Mouse (Mus musculus) heart, embryonic 11.5 days (tissue): Measurements from ENCODE around the gene Bckdha. TPM values are rescaled to one million over a fixed set of nuclear protein-coding genes. Genes with fewer than 3 reads are reported as not detected.

Experiments
- ATAC-seq: fragments of 200-750 bp; cut with Nextera tagmentation; replicated peaks from 2 replicates; pipeline ENCODE4 v1.8.0; 2017; ENCODE audit warnings: moderate library complexity; ENCODE audit not compliant: insufficient number of reproducible peaks, low FRiP score, low TSS enrichment
- H3K27ac ChIP-seq: fragments of 300-500 bp; sonication (generic); 2 replicates; pipeline ENCODE4 v1.5.1; 2014; ENCODE audit warnings: mild to moderate bottlenecking, low read depth, low read length
- H3K27me3 ChIP-seq: fragments of 300-500 bp; sonication (generic); 2 replicates; pipeline ENCODE4 v1.6.1; 2014; ENCODE audit warnings: mild to moderate bottlenecking, low read length, mixed read lengths; ENCODE audit not compliant: control insufficient read depth, insufficient read depth
- H3K36me3 ChIP-seq: fragments of 300-500 bp; sonication (generic); 2 replicates; pipeline ENCODE4 v1.6.1; 2014; ENCODE audit warnings: mild to moderate bottlenecking, low read length, moderate library complexity, mixed read lengths; ENCODE audit not compliant: control insufficient read depth, insufficient read depth
- H3K4me1 ChIP-seq: fragments of 300-500 bp; sonication (generic); 2 replicates; pipeline ENCODE4 v1.6.1; 2014; ENCODE audit warnings: low read length; ENCODE audit not compliant: control insufficient read depth, insufficient read depth
- H3K4me2 ChIP-seq: fragments of 300-500 bp; sonication (generic); 2 replicates; pipeline ENCODE4 v1.6.1; 2014; ENCODE audit warnings: mild to moderate bottlenecking, moderate library complexity
- H3K4me3 ChIP-seq: fragments of 300-500 bp; sonication (generic); 2 replicates; pipeline ENCODE4 v1.5.1; 2014; ENCODE audit warnings: low read depth, low read length
- H3K9ac ChIP-seq: fragments of 300-500 bp; sonication (generic); 2 replicates; pipeline ENCODE4 v1.6.1; 2014; ENCODE audit warnings: mild to moderate bottlenecking, low read depth, low read length, moderate library complexity
- H3K9me3 ChIP-seq: fragments of 300-500 bp; sonication (generic); replicated peaks from 2 replicates; pipeline ENCODE4 v1.6.1; 2016; ENCODE audit warnings: low read length; ENCODE audit not compliant: control insufficient read depth
- WGBS: fragments of 180-500 bp; shearing (Covaris S2); extraction: QIAGEN DNeasy Blood & Tissue Kit; methylation state at CpG from one replicate; pipeline ENCODE4 v1.1.7; 2014; ENCODE audit not compliant: insufficient replicate concordance; 5-methylcytosine and 5-hydroxymethylcytosine counted together
- polyA plus RNA-seq: library from polyadenylated mRNA; unstranded; fragments of >200 nt; fragmentation: Nextera tagmentation; extraction: Ambion mirVana; gene quantifications from 2 replicates; pipeline ENCODE4 v1.2.1, GENCODE M21; 2014

Gene Bckdha
- polyA plus RNA-seq, 1 experiment from 2014 or later = 41.4 TPM

- Histone ChIP-seq H3K9me3 (no peaks in the 10 kb centered on the region; the same call in 1 of the 2 replicates), H3K36me3 (no peaks in the 10 kb centered on the region), H3K4me1 (no peaks in the 10 kb centered on the region), H3K4me2 (no peak overlapping the region), H3K27me3 (no peaks in the 10 kb centered on the region), H3K27ac (no peak overlapping the region), H3K4me3 (no peak overlapping the region), H3K9ac (no peak overlapping the region)
- ATAC-seq = no peak
- WGBS = 76% methylated on average over 15 of the region's 15 CpGs
Measured at GRCm38 (mm10) chr7:25582301-25582810, 76.4 kb downstream of the Bckdha start.

Other genes with a start within 250 kb of the Bckdha start
- not detected in 2 replicates for gene Cxcl17, start 246.1 kb downstream of the Bckdha start, polyA plus RNA-seq
- gene Ceacam1, start 181.4 kb downstream of the Bckdha start, polyA plus RNA-seq = 1.9 and 2.3 TPM in 2 replicates
- not detected in 2 replicates for gene Ceacam2, start 119.1 kb downstream of the Bckdha start, polyA plus RNA-seq
- gene Erich4, start 43.1 kb downstream of the Bckdha start, polyA plus RNA-seq = not detected in 2 replicates
- 52.3 and 60.3 TPM in 2 replicates for gene Dmac2, start 39.6 kb downstream of the Bckdha start, polyA plus RNA-seq
- gene B3gnt8, start 32.3 kb downstream of the Bckdha start, polyA plus RNA-seq = 2.5 and 4.0 TPM in 2 replicates
- 40.4 and 44.8 TPM in 2 replicates for gene Exosc5, start 183 bp upstream of the Bckdha start, polyA plus RNA-seq
- gene Tmem91, start 16.2 kb upstream of the Bckdha start, polyA plus RNA-seq = 1.2 and 2.0 TPM in 2 replicates
- 28.0 and 29.5 TPM in 2 replicates for gene B9d2, start 21.8 kb upstream of the Bckdha start, polyA plus RNA-seq
- gene Tgfb1, start 28.0 kb upstream of the Bckdha start, polyA plus RNA-seq = 3.5 and 3.6 TPM in 2 replicates
- 25.5 and 25.6 TPM in 2 replicates for gene Ccdc97, start 60.1 kb upstream of the Bckdha start, polyA plus RNA-seq
- 47.7 and 53.3 TPM in 2 replicates for gene Hnrnpul1, start 95.8 kb upstream of the Bckdha start, polyA plus RNA-seq
- gene Axl, start 129.7 kb upstream of the Bckdha start, polyA plus RNA-seq = 53.6 and 54.5 TPM in 2 replicates
- gene Cyp2s1, start 157.9 kb upstream of the Bckdha start, polyA plus RNA-seq = 4.0 and 5.5 TPM in 2 replicates
- gene Cyp2b10, start 238.6 kb upstream of the Bckdha start, polyA plus RNA-seq = not detected in 2 replicates